Mouse (Mus musculus) midbrain, postnatal 0 days (tissue): ENCODE data around the gene Gsg1l2. TPM values are rescaled to one million over a fixed set of nuclear protein-coding genes. Genes with fewer than 3 reads are reported as not detected.

ENCODE experiments used
- ATAC-seq: fragments of 200-750 bp; cut with Nextera tagmentation; 2 replicates; pipeline ENCODE4 v1.8.0; 2017; ENCODE audit warnings: moderate number of reproducible peaks, mild to moderate bottlenecking, moderate TSS enrichment, moderate library complexity; ENCODE audit not compliant: low FRiP score
- DNase-seq: peaks from one replicate; pipeline ENCODE4 v3.0.0-alpha.2; 2015; ENCODE audit warnings: low spot score
- H3K27ac ChIP-seq: fragments of 300-500 bp; sonication (generic); 2 replicates; pipeline ENCODE4 v1.5.1; 2014; ENCODE audit warnings: low read depth, mild to moderate bottlenecking, low read length, mixed read lengths
- H3K27me3 ChIP-seq: fragments of 300-500 bp; sonication (generic); 2 replicates; pipeline ENCODE4 v1.6.1; 2014; ENCODE audit warnings: low read length, control low read depth, mixed read lengths; ENCODE audit not compliant: insufficient read depth
- H3K36me3 ChIP-seq: fragments of 300-500 bp; sonication (generic); 2 replicates; pipeline ENCODE4 v1.6.1; 2014; ENCODE audit warnings: low read length, control low read depth, mixed read lengths; ENCODE audit not compliant: insufficient read depth
- H3K4me1 ChIP-seq: fragments of 300-500 bp; sonication (generic); 2 replicates; pipeline ENCODE4 v1.6.1; 2014; ENCODE audit warnings: mild to moderate bottlenecking, control low read depth, antibody characterized with exemption, low read length, mixed read lengths; ENCODE audit not compliant: insufficient read depth
- H3K4me2 ChIP-seq: fragments of 300-500 bp; sonication (generic); 2 replicates; pipeline ENCODE4 v1.6.1; 2014; ENCODE audit warnings: low read depth, mild to moderate bottlenecking, low read length, mixed read lengths; ENCODE audit not compliant: poor library complexity, severe bottlenecking
- H3K4me3 ChIP-seq: fragments of 300-500 bp; sonication (generic); 2 replicates; pipeline ENCODE4 v1.5.1; 2014; ENCODE audit warnings: low read depth, mild to moderate bottlenecking, low read length, moderate library complexity
- H3K9ac ChIP-seq: fragments of 300-500 bp; sonication (generic); replicated peaks from 2 replicates; pipeline ENCODE4 v1.6.1; 2014; ENCODE audit warnings: mild to moderate bottlenecking, low read length, moderate library complexity, mixed read lengths; ENCODE audit not compliant: poor library complexity, severe bottlenecking
- H3K9me3 ChIP-seq: fragments of 300-500 bp; sonication (generic); 2 replicates; pipeline ENCODE4 v1.6.1; 2016; ENCODE audit warnings: low read length, control low read depth
- CTCF ChIP-seq: IDR thresholded peaks from 2 replicates; pipeline ENCODE4 v1.5.1; 2016; ENCODE audit warnings: antibody characterized with exemption, mild to moderate bottlenecking
- WGBS: fragments of 180-500 bp; shearing (Covaris S2); extraction: QIAGEN DNeasy Blood & Tissue Kit; methylation state at CpG from one replicate; pipeline ENCODE4 v1.1.7; 2014; 5-methylcytosine and 5-hydroxymethylcytosine counted together
- polyA plus RNA-seq: library from polyadenylated mRNA; unstranded; fragments of >200 nt; fragmentation: Nextera tagmentation; extraction: Ambion mirVana; gene quantifications from 2 replicates; pipeline ENCODE4 v1.2.1, GENCODE M21; 2015
- total RNA-seq: library from RNA; depleted of rRNA; stranded (reverse); fragments of >200 nt; gene quantifications from 2 replicates; pipeline ENCODE4 v1.2.3, GENCODE M21; 2014; rRNA removed

Gene Gsg1l2
- total and polyA plus RNA-seq, 2 experiments from 2014 or later = not detected

DNA sequence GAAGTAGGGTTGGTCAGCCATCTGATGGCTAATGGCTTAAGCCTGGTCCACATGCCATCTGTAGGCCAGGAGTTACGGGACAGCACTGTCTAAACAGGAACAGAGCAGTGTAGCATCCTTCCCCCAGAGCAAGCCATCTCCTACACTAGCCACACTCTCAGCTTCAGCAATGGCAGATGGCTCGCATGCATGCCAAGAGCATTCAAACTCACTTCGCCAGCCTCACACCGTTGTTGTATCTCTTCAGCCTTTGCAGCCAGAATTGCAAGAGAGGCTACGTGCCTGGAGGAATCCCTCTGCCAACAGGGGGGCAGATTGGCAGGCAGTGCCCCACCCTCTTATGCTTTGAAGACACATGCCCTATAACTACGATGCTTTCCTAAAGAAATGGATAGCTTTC, 47.2 kb downstream of the Gsg1l2 start:
- Histone ChIP-seq H3K27ac (no peak overlapping the region), H3K4me3 (no peak overlapping the region)
- no peak for ATAC-seq

GRCm38 (mm10) chr11:67828360-67829059, 54.1 kb downstream of the Gsg1l2 start:
- DNase-seq = peak; percentile 8
- ATAC-seq = no peak
- H3K9me3 ChIP-seq = no peaks in the 10 kb centered on the region
- no peaks in the 10 kb centered on the region for H3K27me3 ChIP-seq
- H3K4me2 ChIP-seq = no peak overlapping the region
- H3K36me3 ChIP-seq = no peaks in the 10 kb centered on the region
- H3K4me3 ChIP-seq = no peak overlapping the region
- WGBS = 44% methylated on average over 12 of the region's 12 CpGs
- H3K27ac ChIP-seq = no peak overlapping the region
- TF ChIP-seq CTCF = no peak
- no peak overlapping the region for H3K9ac ChIP-seq
- H3K4me1 ChIP-seq = no peaks in the 10 kb centered on the region

More for the DNA sequence above, 47.2 kb downstream of the Gsg1l2 start:
- Histone ChIP-seq H3K9me3 (no peaks in the 10 kb centered on the region), H3K9ac (no peak overlapping the region), H3K4me2 (no peak overlapping the region), H3K36me3 (no peaks in the 10 kb centered on the region), H3K27me3 (no peaks in the 10 kb centered on the region), H3K4me1 (no peaks in the 10 kb centered on the region)
- no peak for TF ChIP-seq CTCF
- DNase-seq = peak; percentile 4
- WGBS = 84% methylated on average over 6 of the region's 6 CpGs

DNA sequence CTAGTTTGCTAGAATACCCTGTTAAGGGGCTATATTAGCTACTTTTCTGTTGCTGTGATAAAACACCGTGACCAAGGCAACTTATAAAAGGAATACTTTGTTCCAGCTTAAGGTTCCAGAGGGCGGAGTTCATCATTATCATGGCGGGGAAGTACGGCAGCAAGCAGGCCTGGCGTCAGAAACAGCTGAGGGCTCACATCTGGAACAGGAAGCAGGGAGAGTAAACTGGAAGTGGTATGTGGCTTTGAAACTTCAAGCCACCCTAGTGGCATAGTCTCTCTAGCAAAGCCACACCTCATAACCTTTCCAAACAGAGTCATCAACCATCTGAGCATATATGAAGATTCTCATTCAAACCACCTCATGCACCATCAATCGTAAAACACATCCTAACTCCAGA, 55.1 kb downstream of the Gsg1l2 start:
- Histone ChIP-seq H3K9me3 (no peaks in the 10 kb centered on the region), H3K9ac (no peak overlapping the region), H3K27me3 (no peaks in the 10 kb centered on the region), H3K4me2 (no peak overlapping the region), H3K4me3 (no peak overlapping the region), H3K36me3 (no peaks in the 10 kb centered on the region), H3K4me1 (no peaks in the 10 kb centered on the region), H3K27ac (no peak overlapping the region)
- 83% methylated on average over 6 of the region's 6 CpGs for WGBS
- TF ChIP-seq CTCF = no peak
- ATAC-seq (no peak), DNase-seq (no peak)

GRCm38 (mm10) chr11:67831820-67832219, 57.4 kb downstream of the Gsg1l2 start:
- WGBS = 83% methylated on average over 5 of the region's 5 CpGs

DNA sequence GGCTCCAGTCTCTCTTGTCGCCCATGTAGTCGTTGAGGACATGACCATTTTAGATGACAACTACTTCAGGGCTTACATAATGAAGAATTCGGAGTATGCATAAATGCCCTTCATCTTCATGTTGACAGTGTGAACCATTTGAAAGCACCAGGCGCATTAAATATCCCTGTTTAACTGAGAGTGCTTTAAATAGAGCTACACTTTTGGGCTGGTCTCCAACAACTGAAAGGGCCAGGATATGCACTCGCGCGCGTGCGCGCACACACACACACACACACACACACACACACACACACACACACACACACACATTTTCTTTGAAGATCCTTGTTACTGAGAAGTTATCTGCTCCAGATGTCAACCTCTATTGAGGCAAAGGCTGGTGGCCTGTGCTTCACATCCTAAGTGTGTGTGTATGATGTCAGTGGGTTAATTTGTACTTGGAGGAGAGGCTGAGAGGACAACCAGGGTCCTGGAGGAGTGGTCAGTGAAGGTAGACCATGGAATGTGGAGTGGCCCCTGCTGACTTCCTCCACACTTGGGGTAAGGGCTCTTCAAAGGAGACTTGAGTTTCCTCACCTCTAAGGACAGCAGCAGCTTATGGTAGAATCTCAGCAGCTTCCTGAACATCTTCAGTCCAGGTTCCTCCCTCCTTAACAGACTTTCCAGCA, 61.1 kb downstream of the Gsg1l2 start:
- Histone ChIP-seq H3K4me2 (no peak overlapping the region), H3K4me3 (no peak overlapping the region), H3K4me1 (no peaks in the 10 kb centered on the region), H3K36me3 (no peaks in the 10 kb centered on the region), H3K27me3 (no peaks in the 10 kb centered on the region), H3K27ac (no peak overlapping the region), H3K9me3 (no peaks in the 10 kb centered on the region), H3K9ac (no peak overlapping the region)
- 94% methylated on average over 10 of the region's 10 CpGs for WGBS
- DNase-seq = no peak
- no peak for ATAC-seq
- TF ChIP-seq CTCF = no peak

More at GRCm38 (mm10) chr11:67831820-67832219, 57.4 kb downstream of the Gsg1l2 start:
- no peaks in the 10 kb centered on the region for H3K4me1 ChIP-seq
- H3K27ac ChIP-seq = no peak overlapping the region
- H3K36me3 ChIP-seq = no peaks in the 10 kb centered on the region
- H3K27me3 ChIP-seq = no peaks in the 10 kb centered on the region
- DNase-seq (no peak), ATAC-seq (no peak)
- no peaks in the 10 kb centered on the region for H3K9me3 ChIP-seq
- H3K4me2 ChIP-seq = no peak overlapping the region
- no peak overlapping the region for H3K4me3 ChIP-seq
- no peak for TF ChIP-seq CTCF
- H3K9ac ChIP-seq = no peak overlapping the region

Other genes with a start within 250 kb of the Gsg1l2 start
- gene Rcvrn, start 79.3 kb upstream of the Gsg1l2 start, total RNA-seq = not detected in 2 replicates
- not detected in 2 replicates for gene Rcvrn, start 79.3 kb upstream of the Gsg1l2 start, polyA plus RNA-seq
- gene Glp2r, start 3.5 kb upstream of the Gsg1l2 start, total RNA-seq = 0.11 TPM in 1 of 2 replicates, not detected in the other
- gene Glp2r, start 3.5 kb upstream of the Gsg1l2 start, polyA plus RNA-seq = 0.07 and 0.15 TPM in 2 replicates
- not detected in 2 replicates for gene Dhrs7c, start 23.6 kb downstream of the Gsg1l2 start, total RNA-seq
- gene Dhrs7c, start 23.6 kb downstream of the Gsg1l2 start, polyA plus RNA-seq = 0.23 TPM in 1 of 2 replicates, not detected in the other
- gene Usp43, start 147.5 kb downstream of the Gsg1l2 start, total RNA-seq = 1.8 and 2.6 TPM in 2 replicates
- gene Usp43, start 147.5 kb downstream of the Gsg1l2 start, polyA plus RNA-seq = 0.59 and 0.67 TPM in 2 replicates
- 3.8 TPM in 2 replicates for gene Cfap52, start 191.0 kb downstream of the Gsg1l2 start, total RNA-seq
- gene Cfap52, start 191.0 kb downstream of the Gsg1l2 start, polyA plus RNA-seq = 2.7 and 3.2 TPM in 2 replicates
- 13.2 and 22.4 TPM in 2 replicates for gene Stx8, start 191.6 kb downstream of the Gsg1l2 start, total RNA-seq
- gene Stx8, start 191.6 kb downstream of the Gsg1l2 start, polyA plus RNA-seq = 59.0 and 63.6 TPM in 2 replicates